Mouse (Mus musculus): ENCODE measurements around the gene Acaa1b.

DNA sequence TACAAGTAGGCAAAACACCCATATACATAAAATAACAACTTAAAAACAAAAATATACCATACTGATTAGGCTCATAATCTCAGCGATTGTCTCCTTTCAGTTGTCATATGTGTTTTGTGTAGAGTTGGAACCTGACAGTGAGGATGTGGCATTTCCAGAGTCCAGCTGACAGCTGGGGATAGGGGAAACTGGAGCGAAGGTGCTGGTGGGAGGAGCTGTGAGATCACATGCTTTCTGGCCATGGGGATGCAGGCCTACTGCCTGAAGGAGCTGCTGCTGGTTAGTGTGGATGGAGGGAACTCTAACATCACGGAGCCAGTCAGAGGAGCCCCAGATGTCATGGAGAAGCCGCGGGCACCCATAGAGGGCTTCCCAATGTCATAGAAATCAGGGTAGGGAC is 48.9 kb upstream of the Acaa1b start:
- no peak for TF ChIP-seq CTCF (IDR thresholded peaks at IDR 0.05; ENCODE audit: borderline replicate concordance, control insufficient read depth, extremely low read depth, insufficient read depth, low read length, poor library complexity)
- TF ChIP-seq POLR2A (IDR thresholded peaks at IDR 0.05; ENCODE audit: control insufficient read depth, extremely low read depth, insufficient read depth, low read length, poor library complexity) = no peak
